Mouse (Mus musculus): ENCODE data around the gene Rars. TPM values are rescaled to one million over a fixed set of nuclear protein-coding genes. Genes with fewer than 3 reads are reported as not detected.
"Not testable (repeated sequence)": the region's sequence is repeated elsewhere in the genome, so short reads cannot be mapped to it uniquely, and the experiment has no call there.

Gene Rars
- 10 to 100 TPM; 54.2 to 59.1 TPM for total RNA-seq (2021)
- long read RNA-seq, experiment 1, transcript Rars-201 (15 exons, 2,109 nt) = major isoform, 75 of 81 reads
- long read RNA-seq, experiment 1, partial matches to known transcripts = 2 of 81 reads
- long read RNA-seq, experiment 1, other reads (novel, unspliced or antisense) = 4 of 81 reads
- long read RNA-seq, experiment 2, transcript Rars-201 (15 exons, 2,109 nt) = major isoform, 79 of 83 reads
- long read RNA-seq, experiment 2, partial matches to known transcripts = 2 of 83 reads
- long read RNA-seq, experiment 2, other reads (novel, unspliced or antisense) = 2 of 83 reads

DNA sequence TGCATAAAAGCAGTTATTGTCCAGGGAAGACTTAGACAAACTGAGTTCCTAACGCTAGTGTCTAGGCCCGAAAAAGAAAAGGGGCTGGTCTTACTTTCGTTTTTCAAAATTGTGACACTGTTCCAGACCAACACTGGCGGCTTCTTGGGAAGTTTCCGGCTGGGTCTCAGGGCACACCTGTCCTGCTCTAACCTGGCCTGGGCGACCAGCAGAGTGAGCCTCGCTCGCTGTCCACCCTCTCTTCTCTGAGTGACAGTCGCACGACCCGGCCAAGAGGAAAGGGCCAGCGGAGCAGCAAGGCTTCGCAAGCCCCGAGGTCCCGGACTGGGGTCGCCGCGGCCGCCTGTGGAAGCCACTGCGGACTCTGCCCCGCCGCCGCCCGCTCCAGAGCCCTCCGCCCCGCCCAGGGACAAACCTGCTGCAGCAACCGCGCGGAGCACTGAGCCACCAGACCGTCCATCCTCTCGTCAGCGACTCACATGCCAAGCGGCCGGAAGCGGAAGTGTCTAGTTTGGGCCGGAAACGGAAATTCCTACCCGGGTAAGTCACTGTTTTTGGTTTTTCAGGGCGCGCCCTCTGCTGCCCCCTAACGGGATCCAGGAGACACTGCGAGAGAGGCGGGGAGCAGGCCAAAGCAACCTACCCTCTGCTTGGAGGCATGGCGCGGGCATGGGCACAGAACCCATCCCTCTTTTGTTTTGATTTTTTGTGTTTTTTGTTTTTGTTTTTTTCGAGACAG is at the start of gene Rars:
Gene Rars (minus strand): TSS at position 485 of the 739 bp plus-strand sequence.
- peak; percentile 91 for DNase-seq

GRCm38 (mm10) chr11:35882777-35883176 is 48.5 kb upstream of the Rars start:
- no peak for DNase-seq

GRCm38 (mm10) chr11:35878559-35878897 is 44.2 kb upstream of the Rars start:
- DNase-seq = no peak

GRCm38 (mm10) chr11:35877651-35878558 is 43.6 kb upstream of the Rars start:
- no peak for DNase-seq

DNA sequence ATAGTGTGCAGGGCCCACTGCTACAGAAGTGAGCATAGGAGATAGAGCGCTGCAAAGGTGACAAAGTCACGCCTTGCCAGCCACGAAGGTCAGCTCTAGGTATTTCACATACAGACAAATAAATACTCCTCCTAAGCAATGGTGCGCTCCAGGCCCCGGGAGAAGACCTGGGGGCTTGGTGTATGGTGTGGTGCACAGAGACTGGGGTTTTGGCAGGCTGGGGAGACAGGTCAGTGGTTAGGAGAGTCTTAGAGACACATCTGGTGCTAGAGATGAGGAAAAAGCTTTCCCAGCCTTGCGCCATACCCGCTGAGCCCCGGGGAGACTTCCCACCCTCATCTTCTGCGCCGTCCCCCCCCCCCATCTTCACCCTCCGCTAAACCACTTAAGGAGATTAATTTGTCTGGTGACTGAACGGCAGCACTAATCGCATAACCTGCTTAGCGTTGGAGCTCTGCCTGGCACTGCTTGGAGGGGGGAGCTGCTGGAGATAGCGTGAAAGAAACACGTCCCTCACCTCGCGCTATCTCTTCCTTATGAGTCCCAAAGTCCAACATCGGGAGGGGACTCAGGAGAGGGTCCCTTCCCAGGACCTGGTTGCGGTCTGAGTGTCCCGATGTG is 39.4 kb upstream of the Rars start:
- no peak for DNase-seq

DNA sequence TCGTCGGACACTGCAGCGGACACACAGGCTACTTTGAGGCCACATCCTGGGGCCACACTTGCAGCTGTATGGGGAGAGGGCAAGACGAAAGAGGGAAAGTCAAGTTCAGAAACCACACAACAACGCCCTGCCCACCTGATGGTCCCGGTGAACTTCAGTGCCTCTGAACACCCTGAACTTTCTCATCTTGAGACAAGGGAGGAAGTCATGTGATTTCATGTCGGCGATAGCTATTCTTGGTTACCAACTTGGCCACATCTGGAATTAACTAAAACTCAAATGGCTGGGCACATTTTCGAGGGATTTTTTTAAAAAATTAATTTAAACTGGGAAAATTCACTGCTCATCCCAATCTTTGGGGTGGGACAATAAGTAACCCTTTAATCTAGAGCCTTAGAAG is 36.7 kb upstream of the Rars start:
- DNase-seq = no peak

- DNase-seq = no peak
Measured at GRCm38 (mm10) chr11:35866140-35866539, 31.8 kb upstream of the Rars start.

DNA sequence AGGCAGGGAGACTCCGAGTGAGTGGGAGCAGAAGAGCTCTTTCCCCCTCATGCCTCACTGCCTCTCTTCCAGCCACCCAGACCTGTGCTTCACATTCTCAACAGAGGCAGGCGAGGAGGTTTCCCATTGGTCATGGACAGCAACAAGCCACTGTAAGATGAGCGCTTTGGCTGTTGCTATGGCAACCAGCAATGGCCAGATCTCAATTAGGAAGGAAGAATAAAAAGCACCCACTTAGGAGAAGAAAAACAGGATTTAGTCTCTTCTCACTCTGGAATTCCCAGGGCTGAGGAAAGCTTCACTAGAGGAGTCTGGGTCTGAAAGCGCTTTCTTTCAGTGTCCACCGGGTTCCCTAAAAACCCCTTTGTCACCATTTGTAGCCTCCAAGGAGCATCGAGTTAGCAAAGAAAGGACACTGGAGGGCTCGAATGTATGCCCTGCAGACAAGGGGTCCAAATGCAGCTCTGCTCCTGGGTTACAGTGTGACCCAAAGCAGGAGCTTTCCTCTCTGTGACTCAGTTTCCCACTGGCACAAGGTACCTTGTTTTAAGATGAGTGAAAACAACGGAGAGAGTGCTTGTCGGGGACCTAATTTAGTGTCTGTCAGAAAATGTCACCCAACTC is 30.8 kb upstream of the Rars start:
- no peak for DNase-seq

GRCm38 (mm10) chr11:35863653-35864052 is 29.3 kb upstream of the Rars start:
- DNase-seq = no peak

DNA sequence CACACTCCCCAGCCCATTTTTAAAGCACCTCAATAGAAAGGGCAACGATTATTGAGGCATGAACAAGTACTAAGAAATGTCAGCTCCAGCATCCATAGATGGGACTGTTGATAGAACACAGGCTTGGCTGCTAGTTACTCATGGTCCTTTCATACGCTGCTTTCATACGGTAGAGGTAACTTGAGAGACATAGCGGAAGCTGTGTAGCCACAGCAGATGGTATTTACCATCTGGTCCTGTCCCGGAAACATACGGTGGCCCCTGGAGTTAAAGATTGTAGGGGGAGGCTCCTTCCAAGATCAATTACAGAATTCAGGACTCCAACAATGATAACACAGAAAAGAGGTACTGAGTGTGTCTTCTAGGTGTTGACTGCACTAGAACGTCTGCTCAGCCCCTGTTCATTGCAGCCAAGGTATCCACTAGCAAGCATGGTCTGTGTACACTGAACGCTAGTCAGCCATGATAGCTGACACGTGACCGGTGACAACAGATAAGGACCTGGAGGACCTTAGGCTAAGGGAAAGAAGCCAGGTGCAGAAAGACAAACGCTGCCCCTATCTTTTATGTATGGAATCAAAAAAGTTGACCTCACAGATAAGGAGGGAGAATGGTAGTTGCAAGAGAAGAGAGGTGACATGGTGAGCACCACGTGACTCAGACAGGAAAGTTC is 23.2 kb upstream of the Rars start:
- DNase-seq = no peak

DNA sequence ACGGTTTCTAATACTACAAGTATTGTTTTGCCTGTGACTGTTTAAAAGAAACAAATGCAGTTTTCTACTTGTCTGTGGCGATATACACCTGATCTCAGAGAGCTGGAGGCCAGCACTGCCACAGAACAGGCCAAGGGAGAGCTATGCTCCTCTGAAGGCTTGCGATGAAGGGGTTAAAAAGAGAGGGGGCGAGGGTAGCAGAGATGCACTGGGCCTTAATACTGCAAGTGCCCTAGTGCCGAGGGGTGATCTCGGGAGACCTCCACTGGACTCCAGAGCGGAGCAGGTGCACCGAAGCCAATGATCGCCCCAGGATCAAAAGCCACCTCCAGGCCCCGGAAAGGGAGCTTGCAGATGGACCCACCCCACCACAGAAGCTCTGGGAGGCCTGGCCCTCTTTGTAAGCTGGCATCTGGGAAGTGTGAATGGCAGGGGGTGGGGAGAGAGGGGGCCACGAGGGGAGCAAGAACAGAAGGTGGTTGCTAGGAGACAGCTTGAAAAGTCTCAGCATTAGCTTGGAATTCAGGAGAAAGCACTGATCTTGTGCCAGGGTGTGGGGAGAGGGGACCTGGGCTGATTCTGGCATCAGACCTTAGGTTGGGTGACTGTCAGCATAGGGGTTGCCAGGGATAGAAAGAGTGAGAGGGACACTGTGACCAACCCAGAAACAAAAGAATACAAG is 22.2 kb upstream of the Rars start:
- no peak for DNase-seq

- DNase-seq = no peak
Measured at GRCm38 (mm10) chr11:35855567-35855966, 21.3 kb upstream of the Rars start.

DNA sequence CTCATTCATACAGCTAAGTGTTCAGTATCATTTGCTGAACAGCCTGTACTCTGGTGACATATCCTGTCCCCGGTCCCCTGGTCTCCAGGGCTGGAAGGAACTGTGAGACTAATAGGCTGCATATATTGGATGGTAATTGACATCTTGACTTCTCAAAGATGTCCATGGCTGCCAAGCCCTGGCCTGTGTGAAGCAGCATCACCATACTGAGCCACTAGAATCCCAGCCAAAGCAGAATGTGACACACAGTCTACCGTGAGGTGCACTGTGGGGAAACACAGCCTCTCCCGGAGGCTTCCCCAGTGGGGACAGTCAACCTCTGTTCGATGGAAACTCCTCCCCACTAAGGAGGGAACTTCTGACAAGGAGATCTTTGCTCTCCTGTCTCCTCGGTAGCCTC is 20.6 kb upstream of the Rars start:
- DNase-seq = no peak

DNA sequence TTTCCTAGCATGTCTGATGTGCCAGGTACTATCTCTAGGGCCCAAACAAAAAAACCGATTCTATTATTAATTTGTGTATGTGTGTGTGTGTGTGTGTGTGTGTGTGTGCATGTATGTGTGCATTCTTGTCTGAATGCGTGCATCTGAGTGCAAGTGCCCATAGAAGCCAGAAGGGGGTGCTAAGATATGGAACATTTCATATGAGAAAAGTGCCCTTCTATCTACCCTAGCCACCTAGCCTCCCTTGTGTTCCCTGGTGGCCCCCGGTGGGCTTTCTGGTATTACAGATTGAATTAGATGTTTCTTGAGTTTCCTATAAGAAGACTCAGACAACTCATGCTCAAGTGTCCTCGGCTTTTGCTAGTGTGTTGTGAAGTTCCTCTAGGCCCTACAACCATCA is 19.3 kb upstream of the Rars start:
- DNase-seq = no peak

DNA sequence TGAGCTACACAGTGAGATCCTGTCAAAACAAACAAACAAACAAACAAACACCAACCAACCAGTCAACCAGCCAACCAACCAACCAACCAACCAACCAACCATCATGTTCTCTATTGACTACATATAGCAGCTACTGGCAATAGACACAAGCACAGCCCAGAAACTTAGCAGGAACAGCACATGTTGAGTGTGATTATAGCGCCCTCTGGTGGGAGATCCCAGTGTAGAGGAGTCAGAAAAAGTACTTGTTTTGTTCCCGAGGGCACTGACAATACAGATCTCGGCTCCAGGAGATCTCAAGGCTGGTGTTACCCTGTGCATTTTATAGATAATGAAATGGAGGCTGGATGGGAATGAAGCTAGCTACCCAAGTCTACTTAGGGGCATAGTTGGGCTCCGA is 18.4 kb upstream of the Rars start:
- no peak for DNase-seq

DNA sequence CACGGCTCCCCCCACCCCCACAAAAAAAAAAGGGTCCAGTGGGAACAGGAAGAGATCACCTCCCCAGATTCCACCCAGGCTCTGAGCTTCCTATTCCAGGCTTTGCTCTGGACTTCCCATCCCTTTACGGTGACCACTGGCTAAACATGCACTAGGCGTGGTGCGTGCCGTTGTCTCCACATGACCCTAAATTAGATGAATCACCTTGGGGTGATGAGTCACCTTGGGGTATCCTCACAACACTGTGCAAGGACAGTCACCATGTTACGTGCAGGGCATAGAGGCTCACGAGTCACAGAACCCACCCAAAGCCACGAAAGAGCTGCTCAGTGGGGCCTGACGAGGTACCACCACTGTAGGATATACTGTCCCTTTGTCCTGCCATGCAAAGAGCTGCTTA is 10.0 kb upstream of the Rars start:
- no peak for DNase-seq

- not testable (repeated sequence) for DNase-seq
Measured at GRCm38 (mm10) chr11:35842560-35842959, 8.3 kb upstream of the Rars start.

GRCm38 (mm10) chr11:35841738-35842325 is 7.5 kb upstream of the Rars start:
- DNase-seq = no peak

DNA sequence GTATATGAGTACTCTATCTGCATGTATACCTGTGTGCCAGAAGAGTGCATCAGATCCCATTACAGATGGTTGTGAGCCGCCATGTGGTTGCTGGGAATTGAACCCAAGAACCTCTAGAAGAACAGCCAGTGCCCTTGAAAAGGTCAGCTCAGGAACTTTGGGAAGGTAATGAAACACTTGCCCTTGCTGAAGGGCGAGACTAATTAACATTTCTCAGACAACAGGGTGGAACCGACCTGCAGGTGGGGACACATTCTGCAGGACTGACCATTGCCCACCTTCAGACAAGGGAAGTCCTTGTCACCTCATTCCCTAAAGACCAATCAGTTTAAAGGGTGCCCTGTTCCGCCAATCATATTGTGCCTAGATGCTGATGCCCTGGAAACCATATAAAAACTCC is 6.5 kb upstream of the Rars start:
- DNase-seq = not testable (repeated sequence)

DNA sequence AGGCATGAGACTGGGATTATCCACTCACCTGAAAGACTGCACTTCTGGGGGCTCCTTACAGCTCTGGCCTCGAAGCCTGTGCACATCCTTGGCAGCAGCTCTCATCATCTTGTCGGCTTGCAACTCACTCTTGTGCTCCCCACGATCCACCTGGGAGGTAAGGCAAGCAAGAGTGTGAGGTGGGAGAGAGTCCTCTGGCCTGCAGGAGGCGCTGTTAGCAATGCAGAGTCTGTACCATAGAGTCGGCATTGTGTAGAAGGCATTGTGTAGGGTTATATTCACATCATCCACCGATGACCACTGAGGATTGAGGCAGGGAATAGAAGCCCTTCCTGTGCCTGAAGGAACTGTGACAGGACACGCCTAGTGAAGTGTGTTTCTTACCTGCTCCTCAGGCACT is 6.0 kb upstream of the Rars start:
- no peak for DNase-seq
